Mouse (Mus musculus) limb, embryonic 11.5 days (tissue): Measurements from ENCODE around the gene Tmem114. TPM values are rescaled to one million over a fixed set of nuclear protein-coding genes. Genes with fewer than 3 reads are reported as not detected.
A peak's percentile ranks its signal among the peaks of the same experiment; 100 is the strongest.

Source experiments
- ATAC-seq: fragments of 200-750 bp; cut with Nextera tagmentation; 2 replicates; pipeline ENCODE4 v1.8.0; 2017; ENCODE audit warnings: low read depth; ENCODE audit not compliant: insufficient number of reproducible peaks, low FRiP score, low TSS enrichment
- DNase-seq: peaks from one replicate; pipeline ENCODE4 v3.0.0-alpha.2; 2015; ENCODE audit warnings: low spot score
- H3K27ac ChIP-seq: fragments of 300-500 bp; sonication (generic); replicated peaks from 2 replicates; pipeline ENCODE4 v1.5.1; 2014; ENCODE audit warnings: low read depth, mild to moderate bottlenecking, low read length
- H3K27me3 ChIP-seq: fragments of 300-500 bp; sonication (generic); 2 replicates; pipeline ENCODE4 v1.6.1; 2014; ENCODE audit warnings: mild to moderate bottlenecking, low read length, mixed read lengths; ENCODE audit not compliant: control insufficient read depth, insufficient read depth
- H3K36me3 ChIP-seq: fragments of 300-500 bp; sonication (generic); 2 replicates; pipeline ENCODE4 v1.6.1; 2014; ENCODE audit warnings: mild to moderate bottlenecking, low read length, moderate library complexity, mixed read lengths; ENCODE audit not compliant: control insufficient read depth, insufficient read depth
- H3K4me1 ChIP-seq: fragments of 300-500 bp; sonication (generic); 2 replicates; pipeline ENCODE4 v1.6.1; 2014; ENCODE audit warnings: low read length, mixed read lengths; ENCODE audit not compliant: control insufficient read depth, insufficient read depth
- H3K4me2 ChIP-seq: fragments of 300-500 bp; sonication (generic); 2 replicates; pipeline ENCODE4 v1.6.1; 2014; ENCODE audit warnings: low read depth, mild to moderate bottlenecking, moderate library complexity; ENCODE audit not compliant: severe bottlenecking
- H3K4me3 ChIP-seq: fragments of 300-500 bp; sonication (generic); 2 replicates; pipeline ENCODE4 v1.5.1; 2014; ENCODE audit warnings: low read depth, low read length
- H3K9ac ChIP-seq: fragments of 300-500 bp; sonication (generic); 2 replicates; pipeline ENCODE4 v1.6.1; 2014; ENCODE audit warnings: mild to moderate bottlenecking, low read length
- H3K9me3 ChIP-seq: fragments of 300-500 bp; sonication (generic); 2 replicates; pipeline ENCODE4 v1.6.1; 2016; ENCODE audit warnings: low read length; ENCODE audit not compliant: control insufficient read depth
- WGBS: fragments of 180-500 bp; shearing (Covaris S2); extraction: QIAGEN DNeasy Blood & Tissue Kit; methylation state at CpG from one replicate; pipeline ENCODE4 v1.1.7; 2014; 5-methylcytosine and 5-hydroxymethylcytosine counted together
- polyA plus RNA-seq: library from polyadenylated mRNA; unstranded; fragments of >200 nt; fragmentation: Nextera tagmentation; extraction: Ambion mirVana; gene quantifications from 2 replicates; pipeline ENCODE4 v1.2.1, GENCODE M21; 2014

Gene Tmem114
- polyA plus RNA-seq, 1 experiment from 2014 or later = not detected

DNA sequence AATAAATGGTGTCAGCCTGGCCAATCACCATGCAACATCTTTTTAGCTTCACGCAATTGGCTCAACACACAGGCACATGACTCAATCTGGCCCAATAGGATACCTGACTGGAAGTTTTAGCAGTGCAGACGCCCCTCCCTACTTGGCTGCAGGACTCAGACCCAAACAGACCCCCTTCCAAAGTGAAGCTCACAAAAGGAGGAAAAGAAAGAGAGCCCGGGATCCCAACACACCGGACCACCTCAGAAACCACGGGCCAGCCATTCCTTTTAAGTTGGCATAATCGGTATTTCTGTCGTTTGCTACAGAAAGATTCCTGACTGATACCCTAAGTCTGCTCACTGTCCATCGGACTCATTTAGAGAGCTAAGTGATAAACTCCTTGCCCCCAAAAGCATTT lies 5.3 kb downstream of the Tmem114 start:
- Histone ChIP-seq H3K9ac (no peak overlapping the region), H3K27me3 (peaks cover 17% of the 10 kb centered on the region), H3K4me1 (no peaks in the 10 kb centered on the region), H3K36me3 (no peaks in the 10 kb centered on the region), H3K4me2 (no peak overlapping the region), H3K4me3 (no peak overlapping the region), H3K9me3 (no peaks in the 10 kb centered on the region), H3K27ac (no peak overlapping the region)
- WGBS = 93% methylated on average over 8 of the region's 8 CpGs
- ATAC-seq (no peak), DNase-seq (no peak)

GRCm38 (mm10) chr16:8418126-8418525 lies 6.8 kb downstream of the Tmem114 start:
- H3K27me3 ChIP-seq = peaks cover 2% of the 10 kb centered on the region; the same call in 1 of the 2 replicates
- ATAC-seq (no peak), DNase-seq (no peak)
- H3K4me2 ChIP-seq = no peak overlapping the region
- 87% methylated on average over 3 of the region's 3 CpGs for WGBS
- H3K4me1 ChIP-seq = no peaks in the 10 kb centered on the region
- no peaks in the 10 kb centered on the region for H3K36me3 ChIP-seq
- H3K9me3 ChIP-seq = no peaks in the 10 kb centered on the region
- no peak overlapping the region for H3K27ac ChIP-seq
- H3K9ac ChIP-seq = no peak overlapping the region
- H3K4me3 ChIP-seq = no peak overlapping the region

DNA sequence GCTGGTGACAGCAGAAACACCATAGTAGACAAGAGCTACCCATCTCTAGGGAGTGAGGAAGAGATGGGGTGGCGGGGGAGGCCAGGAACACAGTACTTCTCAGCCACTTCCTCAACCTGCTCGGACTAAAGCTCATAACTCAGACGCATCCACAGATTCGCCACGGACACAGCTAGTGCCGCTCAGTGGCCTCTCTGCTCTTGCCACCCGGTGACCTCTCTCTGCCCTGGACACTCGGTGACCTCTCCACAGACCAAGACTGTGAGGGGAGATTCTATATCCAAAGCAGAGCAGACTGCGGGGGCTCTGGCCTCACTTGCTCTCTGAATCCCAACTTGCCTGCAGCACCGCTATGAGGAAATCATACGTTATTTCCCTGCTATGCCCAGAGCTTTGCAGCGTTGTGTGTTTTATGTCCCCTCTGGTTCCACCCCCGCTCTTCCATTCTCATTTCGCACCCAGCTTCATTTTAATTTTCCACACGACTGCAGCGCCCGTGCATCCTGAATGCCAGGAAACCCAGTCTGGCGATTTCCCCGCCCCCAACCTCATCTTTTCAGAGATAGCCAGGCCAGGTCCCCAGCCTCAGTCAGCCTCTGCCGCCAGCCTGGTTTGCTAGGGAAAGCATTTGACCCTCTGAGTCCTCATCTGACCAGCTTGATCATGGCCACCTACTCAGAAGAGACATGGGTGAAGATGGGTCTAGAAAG lies 7.8 kb downstream of the Tmem114 start:
- ATAC-seq = no peak
- H3K27ac ChIP-seq = no peak overlapping the region
- H3K4me2 ChIP-seq = no peak overlapping the region
- no peak overlapping the region for H3K4me3 ChIP-seq
- no peaks in the 10 kb centered on the region for H3K36me3 ChIP-seq
- DNase-seq = no peak
- H3K4me1 ChIP-seq = no peaks in the 10 kb centered on the region
- H3K27me3 ChIP-seq = no peaks in the 10 kb centered on the region
- 78% methylated on average over 20 of the region's 20 CpGs for WGBS
- no peak overlapping the region for H3K9ac ChIP-seq
- H3K9me3 ChIP-seq = no peaks in the 10 kb centered on the region

- no peak overlapping the region for H3K4me2 ChIP-seq
- 89% methylated on average over 8 of the region's 8 CpGs for WGBS
- H3K4me3 ChIP-seq = no peak overlapping the region
- no peaks in the 10 kb centered on the region for H3K9me3 ChIP-seq
- no peaks in the 10 kb centered on the region for H3K27me3 ChIP-seq
- no peaks in the 10 kb centered on the region for H3K36me3 ChIP-seq
- no peak for DNase-seq
- H3K9ac ChIP-seq = no peak overlapping the region
- ATAC-seq = no peak
- no peaks in the 10 kb centered on the region for H3K4me1 ChIP-seq
- H3K27ac ChIP-seq = no peak overlapping the region
Observed at GRCm38 (mm10) chr16:8415996-8416395, 8.9 kb downstream of the Tmem114 start.

DNA sequence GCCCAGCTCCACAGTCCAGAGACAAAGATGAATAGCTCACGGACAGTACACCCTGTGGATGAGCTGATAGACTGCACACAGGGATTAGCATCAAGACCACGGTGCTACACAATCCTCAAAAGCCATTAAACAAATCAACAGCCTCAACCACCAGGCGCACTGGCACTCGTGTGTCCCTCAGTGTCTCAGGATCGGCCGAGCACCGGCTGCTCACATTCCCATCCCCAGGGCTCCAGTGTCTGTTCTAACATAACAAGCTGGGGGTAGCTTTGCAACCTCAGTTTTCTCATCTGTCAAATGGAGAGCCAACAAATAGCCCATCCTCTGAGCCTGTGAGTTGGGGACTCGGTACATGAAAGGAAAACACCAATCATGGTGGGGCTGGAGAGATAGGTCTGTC lies 11.5 kb downstream of the Tmem114 start:
- no peaks in the 10 kb centered on the region for H3K9me3 ChIP-seq
- ATAC-seq (no peak), DNase-seq (no peak)
- no peaks in the 10 kb centered on the region for H3K4me1 ChIP-seq
- H3K4me2 ChIP-seq = no peak overlapping the region
- no peak overlapping the region for H3K27ac ChIP-seq
- no peaks in the 10 kb centered on the region for H3K36me3 ChIP-seq
- H3K27me3 ChIP-seq = no peaks in the 10 kb centered on the region
- WGBS = 81% methylated on average over 8 of the region's 8 CpGs
- no peak overlapping the region for H3K9ac ChIP-seq
- no peak overlapping the region for H3K4me3 ChIP-seq

- WGBS = 12% methylated on average over 7 of the region's 7 CpGs
- DNase-seq (peak; percentile 38), ATAC-seq (no peak; the same call in 1 of the 2 replicates)
Observed at GRCm38 (mm10) chr16:8412213-8412612, 12.7 kb downstream of the Tmem114 start.

DNA sequence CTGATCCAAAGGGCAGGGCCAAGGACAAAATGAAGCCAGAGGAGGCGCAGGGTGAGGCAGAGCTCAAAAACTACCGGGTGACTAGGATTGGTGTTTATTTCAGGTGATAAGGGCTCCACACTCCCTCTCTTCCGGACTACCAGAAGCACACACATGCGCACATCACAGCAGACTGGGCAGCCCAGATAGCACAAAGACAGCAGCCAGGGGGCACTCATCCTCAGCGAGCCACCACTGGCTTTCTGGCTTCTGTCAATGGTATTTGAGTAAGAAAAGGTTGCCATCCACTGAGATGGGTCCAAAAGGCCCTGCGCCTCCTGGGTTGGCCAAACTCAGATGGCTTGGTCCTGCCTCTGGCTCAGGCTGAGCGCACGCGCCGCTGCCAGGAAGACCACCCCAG lies 15.7 kb downstream of the Tmem114 start:
- no peaks in the 10 kb centered on the region for H3K36me3 ChIP-seq
- no peak for ATAC-seq
- H3K9me3 ChIP-seq = no peaks in the 10 kb centered on the region
- no peak overlapping the region for H3K4me3 ChIP-seq
- no peak overlapping the region for H3K4me2 ChIP-seq
- no peak overlapping the region for H3K27ac ChIP-seq
- no peak overlapping the region for H3K9ac ChIP-seq
- WGBS = 35% methylated on average over 10 of the region's 10 CpGs
- DNase-seq = no peak
- H3K27me3 ChIP-seq = no peaks in the 10 kb centered on the region
- no peaks in the 10 kb centered on the region for H3K4me1 ChIP-seq

More at GRCm38 (mm10) chr16:8412213-8412612, 12.7 kb downstream of the Tmem114 start:
- Histone ChIP-seq H3K4me3 (no peak overlapping the region), H3K4me1 (no peaks in the 10 kb centered on the region), H3K9me3 (no peaks in the 10 kb centered on the region), H3K9ac (no peak overlapping the region), H3K27ac (no peak overlapping the region), H3K4me2 (no peak overlapping the region), H3K36me3 (no peaks in the 10 kb centered on the region), H3K27me3 (no peaks in the 10 kb centered on the region)

DNA sequence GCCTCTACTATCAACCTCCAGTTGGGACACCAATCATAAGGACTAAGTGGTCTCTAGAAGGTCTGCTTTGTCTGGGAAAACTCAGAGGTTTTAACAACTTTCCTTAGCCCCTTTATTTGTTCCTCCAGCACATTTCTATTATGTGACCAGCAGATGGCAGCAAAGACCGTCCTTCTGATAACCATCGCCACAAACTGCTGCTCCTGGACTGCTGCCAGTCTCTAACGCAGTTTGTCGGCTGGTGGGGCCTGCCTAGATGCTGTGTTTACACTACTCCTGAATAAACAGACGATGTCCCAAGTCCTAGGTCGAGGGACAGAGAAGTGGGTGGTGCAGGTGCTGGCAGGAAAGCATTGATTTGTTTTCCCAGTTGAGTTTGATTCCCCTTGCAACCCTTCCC lies 18.2 kb downstream of the Tmem114 start:
- H3K4me3 ChIP-seq = no peak overlapping the region
- H3K36me3 ChIP-seq = no peaks in the 10 kb centered on the region
- no peaks in the 10 kb centered on the region for H3K27me3 ChIP-seq
- DNase-seq = peak; percentile 80
- H3K4me1 ChIP-seq = no peaks in the 10 kb centered on the region
- no peak overlapping the region for H3K27ac ChIP-seq
- H3K4me2 ChIP-seq = no peak overlapping the region
- H3K9me3 ChIP-seq = no peaks in the 10 kb centered on the region
- WGBS = 0% methylated on average over 6 of the region's 6 CpGs
- ATAC-seq = no peak
- H3K9ac ChIP-seq = no peak overlapping the region

GRCm38 (mm10) chr16:8402663-8403062 lies 22.3 kb downstream of the Tmem114 start:
- ATAC-seq = no peak
- Histone ChIP-seq H3K4me3 (no peak overlapping the region), H3K36me3 (no peaks in the 10 kb centered on the region), H3K9ac (no peak overlapping the region), H3K27me3 (no peaks in the 10 kb centered on the region), H3K4me2 (no peak overlapping the region), H3K27ac (no peak overlapping the region), H3K4me1 (0 out of 2 replicates have a peak, but pooled peaks cover 2% of the 10 kb centered on the region), H3K9me3 (no peaks in the 10 kb centered on the region)
- WGBS = 76% methylated on average over 2 of the region's 2 CpGs
- no peak for DNase-seq
